Mouse (Mus musculus) kidney, embryonic 16.5 days (tissue): ENCODE measurements around the gene Dnaaf2. TPM values are rescaled to one million over a fixed set of nuclear protein-coding genes. Genes with fewer than 3 reads are reported as not detected.

ENCODE experiments used
- ATAC-seq: fragments of 200-750 bp; cut with Nextera tagmentation; 2 replicates; pipeline ENCODE4 v1.8.0; 2017; ENCODE audit warnings: moderate TSS enrichment; ENCODE audit not compliant: low FRiP score, low TSS enrichment
- H3K27ac ChIP-seq: fragments of 300-500 bp; sonication (generic); 2 replicates; pipeline ENCODE4 v1.5.1; 2014; ENCODE audit warnings: low read length
- H3K27me3 ChIP-seq: fragments of 300-500 bp; sonication (generic); 2 replicates; pipeline ENCODE4 v1.6.1; 2014; ENCODE audit warnings: low read length, control low read depth, mixed read lengths; ENCODE audit not compliant: insufficient read depth
- H3K36me3 ChIP-seq: fragments of 300-500 bp; sonication (generic); 2 replicates; pipeline ENCODE4 v1.6.1; 2014; ENCODE audit warnings: low read length, control low read depth, mixed read lengths; ENCODE audit not compliant: insufficient read depth
- H3K4me1 ChIP-seq: fragments of 300-500 bp; sonication (generic); 2 replicates; pipeline ENCODE4 v1.6.1; 2014; ENCODE audit warnings: low read length, control low read depth, mixed read lengths; ENCODE audit not compliant: insufficient read depth
- H3K4me2 ChIP-seq: fragments of 300-500 bp; sonication (generic); replicated peaks from 2 replicates; pipeline ENCODE4 v1.6.1; 2014; ENCODE audit warnings: low read depth, low read length
- H3K4me3 ChIP-seq: fragments of 300-500 bp; sonication (generic); 2 replicates; pipeline ENCODE4 v1.5.1; 2014; ENCODE audit warnings: mild to moderate bottlenecking, low read length
- H3K9ac ChIP-seq: fragments of 300-500 bp; sonication (generic); replicated peaks from 2 replicates; pipeline ENCODE4 v1.6.1; 2014; ENCODE audit warnings: low read length
- H3K9me3 ChIP-seq: fragments of 300-500 bp; sonication (generic); 2 replicates; pipeline ENCODE4 v1.6.1; 2016; ENCODE audit warnings: low read length, control low read depth
- WGBS: fragments of 180-500 bp; shearing (Covaris S2); extraction: QIAGEN DNeasy Blood & Tissue Kit; methylation state at CpG from one replicate; pipeline ENCODE4 v1.1.7; 2014; 5-methylcytosine and 5-hydroxymethylcytosine counted together
- microRNA-seq: library from miRNA; unstranded; fragments of <30 nt; microRNA quantifications from one replicate; pipeline ENCODE4, GENCODE M21; 2016
- polyA plus RNA-seq: library from polyadenylated mRNA; unstranded; fragments of >200 nt; fragmentation: Nextera tagmentation; extraction: Ambion mirVana; gene quantifications from 2 replicates; pipeline ENCODE4 v1.2.1, GENCODE M21; 2015

Gene Dnaaf2
- polyA plus RNA-seq, 1 experiment from 2014 or later: 8.8 TPM

- ATAC-seq: no peak
- Histone ChIP-seq H3K9me3 (no peaks in the 10 kb centered on the region), H3K4me3 (no peak overlapping the region), H3K27me3 (no peaks in the 10 kb centered on the region), H3K27ac (no peak overlapping the region), H3K9ac (no peak overlapping the region), H3K4me1 (peaks cover 6% of the 10 kb centered on the region; the same call in 1 of the 2 replicates), H3K4me2 (no peak overlapping the region), H3K36me3 (peaks cover 18% of the 10 kb centered on the region)
- WGBS: 88% methylated on average over 4 of the region's 4 CpGs
Measured at GRCm38 (mm10) chr12:69156436-69156835, 41.8 kb downstream of the Dnaaf2 start.

- Histone ChIP-seq H3K36me3 (peaks cover 18% of the 10 kb centered on the region), H3K9ac (no peak overlapping the region), H3K9me3 (no peaks in the 10 kb centered on the region), H3K4me3 (no peak overlapping the region), H3K4me2 (no peak overlapping the region), H3K4me1 (peaks cover 6% of the 10 kb centered on the region; the same call in 1 of the 2 replicates), H3K27me3 (no peaks in the 10 kb centered on the region), H3K27ac (no peak overlapping the region)
- 84% methylated on average over 2 of the region's 2 CpGs for WGBS
- no peak for ATAC-seq
Measured at GRCm38 (mm10) chr12:69155923-69156322, 42.3 kb downstream of the Dnaaf2 start.

GRCm38 (mm10) chr12:69150049-69150448 lies 48.2 kb downstream of the Dnaaf2 start:
- Histone ChIP-seq H3K9ac (no peak overlapping the region), H3K4me1 (no peaks in the 10 kb centered on the region), H3K27me3 (no peaks in the 10 kb centered on the region), H3K4me2 (no peak overlapping the region), H3K36me3 (no peaks in the 10 kb centered on the region), H3K4me3 (no peak overlapping the region), H3K27ac (no peak overlapping the region), H3K9me3 (no peaks in the 10 kb centered on the region)
- no peak for ATAC-seq
- WGBS: 82% methylated on average over 13 of the region's 13 CpGs

GRCm38 (mm10) chr12:69147166-69147735 lies 51.0 kb downstream of the Dnaaf2 start:
- no peak overlapping the region for H3K4me3 ChIP-seq
- H3K36me3 ChIP-seq: no peaks in the 10 kb centered on the region
- no peak overlapping the region for H3K27ac ChIP-seq
- no peaks in the 10 kb centered on the region for H3K4me1 ChIP-seq
- H3K9me3 ChIP-seq: no peaks in the 10 kb centered on the region
- no peak overlapping the region for H3K9ac ChIP-seq
- no peaks in the 10 kb centered on the region for H3K27me3 ChIP-seq
- H3K4me2 ChIP-seq: no peak overlapping the region
- 94% methylated on average over 5 of the region's 5 CpGs for WGBS
- ATAC-seq: no peak

- no peak overlapping the region for H3K27ac ChIP-seq
- ATAC-seq: no peak
- no peaks in the 10 kb centered on the region for H3K4me1 ChIP-seq
- H3K9ac ChIP-seq: no peak overlapping the region
- H3K9me3 ChIP-seq: no peaks in the 10 kb centered on the region
- WGBS: 86% methylated on average over 6 of the region's 6 CpGs
- no peak overlapping the region for H3K4me2 ChIP-seq
- no peak overlapping the region for H3K4me3 ChIP-seq
- H3K36me3 ChIP-seq: no peaks in the 10 kb centered on the region
- H3K27me3 ChIP-seq: no peaks in the 10 kb centered on the region
Measured at GRCm38 (mm10) chr12:69143460-69143859, 54.8 kb downstream of the Dnaaf2 start.

- H3K4me3 ChIP-seq: no peak overlapping the region
- no peak overlapping the region for H3K9ac ChIP-seq
- no peaks in the 10 kb centered on the region for H3K4me1 ChIP-seq
- H3K9me3 ChIP-seq: no peaks in the 10 kb centered on the region
- no peak overlapping the region for H3K4me2 ChIP-seq
- no peaks in the 10 kb centered on the region for H3K27me3 ChIP-seq
- 88% methylated on average over 7 of the region's 7 CpGs for WGBS
- H3K36me3 ChIP-seq: no peaks in the 10 kb centered on the region
- H3K27ac ChIP-seq: no peak overlapping the region
- ATAC-seq: no peak
Measured at GRCm38 (mm10) chr12:69139841-69140240, 58.4 kb downstream of the Dnaaf2 start.

GRCm38 (mm10) chr12:69139201-69139600 lies 59.0 kb downstream of the Dnaaf2 start:
- H3K4me2 ChIP-seq: no peak overlapping the region
- H3K27me3 ChIP-seq: no peaks in the 10 kb centered on the region
- no peaks in the 10 kb centered on the region for H3K4me1 ChIP-seq
- H3K9me3 ChIP-seq: no peaks in the 10 kb centered on the region
- no peak overlapping the region for H3K4me3 ChIP-seq
- no peaks in the 10 kb centered on the region for H3K36me3 ChIP-seq
- H3K27ac ChIP-seq: no peak overlapping the region
- no peak for ATAC-seq
- H3K9ac ChIP-seq: no peak overlapping the region
- WGBS: 94% methylated on average over 3 of the region's 3 CpGs

Small RNA genes within 50 kb of the gene (microRNA-seq; reads per million reads assigned to microRNA genes)
- gene Gm47287 (not detected), gene Gm47295 (1.7 reads per million, percentile 5 among the genes with 10 or more reads in this experiment)

Other genes with a start within 250 kb of the Dnaaf2 start
- 1,392 and 1,476 TPM in 2 replicates for gene Rps29, start 39.2 kb downstream of the Dnaaf2 start, polyA plus RNA-seq
- 21.1 and 24.1 TPM in 2 replicates for gene Lrr1, start 29.6 kb downstream of the Dnaaf2 start, polyA plus RNA-seq
- gene Rpl36al, start 14.3 kb downstream of the Dnaaf2 start, polyA plus RNA-seq: 471 and 512 TPM in 2 replicates
- 46.3 and 47.0 TPM in 2 replicates for gene Mgat2, start 14.3 kb downstream of the Dnaaf2 start, polyA plus RNA-seq
- gene Gm49383, start 1.3 kb downstream of the Dnaaf2 start, polyA plus RNA-seq: 32.6 and 34.2 TPM in 2 replicates
- gene Gm49384, start 5.8 kb upstream of the Dnaaf2 start, polyA plus RNA-seq: 26.8 and 28.7 TPM in 2 replicates
- 26.2 and 26.4 TPM in 2 replicates for gene Pole2, start 29.8 kb upstream of the Dnaaf2 start, polyA plus RNA-seq
- gene Klhdc1, start 42.7 kb upstream of the Dnaaf2 start, polyA plus RNA-seq: 5.9 and 9.9 TPM in 2 replicates
- gene Klhdc2, start 98.3 kb upstream of the Dnaaf2 start, polyA plus RNA-seq: 139 and 142 TPM in 2 replicates
- 80.3 and 92.7 TPM in 2 replicates for gene Nemf, start 158.7 kb upstream of the Dnaaf2 start, polyA plus RNA-seq
- gene Arf6, start 173.7 kb upstream of the Dnaaf2 start, polyA plus RNA-seq: 34.6 and 34.9 TPM in 2 replicates
- gene Gm9887, start 174.0 kb upstream of the Dnaaf2 start, polyA plus RNA-seq: 1.1 and 1.7 TPM in 2 replicates